Mouse (Mus musculus): Measurements from ENCODE around the gene Zfp319.

DNA sequence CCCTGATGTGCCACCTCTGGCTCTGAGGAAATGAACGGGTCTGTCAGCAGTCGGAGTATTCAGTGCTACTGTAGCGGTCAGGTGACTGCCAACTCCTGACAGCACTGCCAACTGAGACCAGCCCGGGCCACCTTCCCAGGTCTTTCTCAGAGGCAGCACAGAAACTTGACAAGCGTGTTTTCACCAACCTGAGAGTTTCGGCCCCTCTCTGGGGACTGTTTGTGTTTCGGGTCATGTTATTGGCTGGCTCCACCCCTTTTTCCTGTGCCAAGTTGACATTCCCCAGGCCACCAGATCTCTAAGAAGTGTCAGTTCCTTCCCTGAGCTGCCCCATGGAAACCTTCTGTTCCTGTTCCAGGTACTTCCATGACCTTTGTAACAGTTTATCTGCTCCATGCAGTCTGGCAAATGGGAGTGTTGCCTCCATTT, 46.1 kb upstream of the Zfp319 start:
- no peak for TF ChIP-seq GATA1 (IDR thresholded peaks at IDR 0.05; ENCODE audit: low read length)
- TF ChIP-seq TAL1 (IDR thresholded peaks at IDR 0.05; ENCODE audit: low read length): no peak
